Mouse (Mus musculus) stomach, embryonic 16.5 days (tissue): ENCODE results near the gene Gm21988. TPM values are rescaled to one million over a fixed set of nuclear protein-coding genes. Genes with fewer than 3 reads are reported as not detected.
A peak's percentile ranks its signal among the peaks of the same experiment; 100 is the strongest.

Experiments used
- ATAC-seq: fragments of 200-750 bp; cut with Nextera tagmentation; 2 replicates; pipeline ENCODE4 v1.8.0; 2017; ENCODE audit warnings: moderate number of reproducible peaks, moderate TSS enrichment; ENCODE audit not compliant: insufficient read depth, low FRiP score
- H3K27ac ChIP-seq: fragments of 300-500 bp; sonication (generic); 2 replicates; pipeline ENCODE4 v1.5.1; 2014; ENCODE audit warnings: low read length
- H3K27me3 ChIP-seq: fragments of 300-500 bp; sonication (generic); 2 replicates; pipeline ENCODE4 v1.6.1; 2014; ENCODE audit warnings: low read length, control low read depth, mixed read lengths; ENCODE audit not compliant: control insufficient read depth, insufficient read depth
- H3K36me3 ChIP-seq: fragments of 300-500 bp; sonication (generic); 2 replicates; pipeline ENCODE4 v1.6.1; 2014; ENCODE audit warnings: low read length; ENCODE audit not compliant: control insufficient read depth, insufficient read depth
- H3K4me1 ChIP-seq: fragments of 300-500 bp; sonication (generic); 2 replicates; pipeline ENCODE4 v1.6.1; 2014; ENCODE audit warnings: low read length, control low read depth, mixed read lengths; ENCODE audit not compliant: control insufficient read depth, insufficient read depth
- H3K4me2 ChIP-seq: fragments of 300-500 bp; sonication (generic); 2 replicates; pipeline ENCODE4 v1.6.1; 2014; ENCODE audit warnings: low read depth, low read length, mixed read lengths
- H3K4me3 ChIP-seq: fragments of 300-500 bp; sonication (generic); replicated peaks from 2 replicates; pipeline ENCODE4 v1.5.1; 2014; ENCODE audit warnings: mild to moderate bottlenecking, low read length
- H3K9ac ChIP-seq: fragments of 300-500 bp; sonication (generic); 2 replicates; pipeline ENCODE4 v1.6.1; 2014; ENCODE audit warnings: low read length
- H3K9me3 ChIP-seq: fragments of 300-500 bp; sonication (generic); replicated peaks from 2 replicates; pipeline ENCODE4 v1.6.1; 2016; ENCODE audit warnings: low read length, control low read depth; ENCODE audit not compliant: control insufficient read depth
- WGBS: fragments of 180-500 bp; shearing (Covaris S2); extraction: QIAGEN DNeasy Blood & Tissue Kit; methylation state at CpG from one replicate; pipeline ENCODE4 v1.1.7; 2014; 5-methylcytosine and 5-hydroxymethylcytosine counted together
- polyA plus RNA-seq: library from polyadenylated mRNA; unstranded; fragments of >200 nt; fragmentation: Nextera tagmentation; extraction: Ambion mirVana; gene quantifications from 2 replicates; pipeline ENCODE4 v1.2.1, GENCODE M21; 2015

Gm21988 gene
- 9.6 and 10.2 TPM in 2 replicates for polyA plus RNA-seq

DNA sequence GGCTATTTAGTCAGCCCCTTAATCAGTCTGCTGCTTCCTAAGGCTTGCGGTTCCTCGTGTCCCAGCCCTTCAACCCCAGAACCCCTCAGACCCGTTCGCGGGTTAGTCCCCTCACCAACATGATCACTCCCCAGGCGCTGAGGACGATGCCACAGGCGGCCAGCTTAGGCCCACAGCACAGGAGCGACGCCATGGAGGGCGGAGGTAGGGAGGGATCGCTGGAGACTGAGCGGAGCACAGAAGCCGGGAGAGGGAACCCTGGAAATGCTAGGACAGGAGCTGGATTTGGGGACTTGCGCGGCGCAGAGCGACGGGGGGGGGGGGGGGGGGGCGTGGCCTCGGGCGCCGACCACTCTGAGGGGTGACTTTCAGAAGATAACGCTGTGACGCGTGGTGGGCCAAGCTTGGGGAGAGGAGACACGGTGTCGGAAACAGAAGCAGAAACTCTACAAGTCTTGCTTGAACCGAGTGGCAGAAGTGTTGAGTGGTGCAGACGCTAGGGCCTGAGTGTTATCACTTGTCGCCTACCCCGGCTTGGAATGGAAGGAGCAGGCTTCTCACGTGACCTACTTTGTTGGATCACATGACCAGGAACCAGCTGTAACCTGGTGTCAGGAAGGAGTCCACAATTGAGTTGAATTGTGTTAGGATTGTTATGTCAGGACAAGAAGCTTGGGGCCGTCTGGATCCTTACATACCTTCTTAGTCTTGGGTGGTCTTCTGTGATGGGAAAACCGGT lies at the start of gene Gm21988, which contains the start of gene Rnasek:
Gm21988 (minus strand) TSS at position 290 of the 739 bp plus-strand sequence.
Rnasek (minus strand) TSS at position 302 of the 739 bp plus-strand sequence.
- peak; percentile 32 for ATAC-seq
- Histone ChIP-seq H3K9ac (peak within 1 kb of the TSS; percentile 91), H3K36me3 (no peaks in the 10 kb centered on the region), H3K9me3 (no peaks in the 10 kb centered on the region), H3K4me2 (peak within 1 kb of the TSS; percentile 98), H3K4me3 (peak within 1 kb of the TSS; percentile 86), H3K4me1 (peaks cover 17% of the 10 kb centered on the region), H3K27ac (peak within 1 kb of the TSS; percentile 94), H3K27me3 (no peaks in the 10 kb centered on the region)
- WGBS: 1% methylated on average over 32 of the region's 35 CpGs

- Histone ChIP-seq H3K4me2 (no peak overlapping the region), H3K9me3 (no peaks in the 10 kb centered on the region), H3K36me3 (no peaks in the 10 kb centered on the region), H3K4me1 (no peaks in the 10 kb centered on the region), H3K27ac (peak overlapping the region; percentile 31), H3K4me3 (no peak overlapping the region), H3K27me3 (no peaks in the 10 kb centered on the region), H3K9ac (no peak overlapping the region)
- ATAC-seq: no peak
- WGBS: 30% methylated on average over 6 of the region's 6 CpGs
These were observed 49.6 kb upstream of the Gm21988 start for GRCm38 (mm10) chr11:70289236-70289635.

DNA sequence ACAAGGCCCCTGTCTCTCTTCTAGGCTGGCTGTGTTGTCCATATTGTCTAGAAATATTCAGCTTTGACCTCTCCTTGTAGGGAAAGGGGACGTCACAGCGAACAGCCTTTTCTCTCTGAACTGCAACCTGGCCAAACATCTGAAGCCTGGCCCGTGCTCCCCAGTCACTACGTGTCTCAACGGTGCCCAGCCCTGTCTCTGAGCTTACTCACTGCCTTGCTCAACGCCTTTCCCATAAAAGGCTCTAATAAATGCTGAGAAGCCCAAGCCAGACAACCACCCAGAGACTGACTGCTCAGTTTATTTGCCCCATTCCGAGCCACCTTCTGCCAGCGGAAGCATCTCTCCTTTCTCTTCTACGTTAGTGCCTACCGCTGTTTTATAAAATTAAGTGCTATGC lies 48.5 kb upstream of the Gm21988 start:
- peak; percentile 53; the same call in 1 of the 2 replicates for ATAC-seq
- Histone ChIP-seq H3K27ac (peak overlapping the region; percentile 43), H3K4me3 (no peak overlapping the region), H3K4me1 (no peaks in the 10 kb centered on the region), H3K36me3 (no peaks in the 10 kb centered on the region), H3K9ac (no peak overlapping the region), H3K4me2 (no peak overlapping the region), H3K9me3 (no peaks in the 10 kb centered on the region), H3K27me3 (no peaks in the 10 kb centered on the region)
- WGBS: 71% methylated on average over 10 of the region's 10 CpGs

DNA sequence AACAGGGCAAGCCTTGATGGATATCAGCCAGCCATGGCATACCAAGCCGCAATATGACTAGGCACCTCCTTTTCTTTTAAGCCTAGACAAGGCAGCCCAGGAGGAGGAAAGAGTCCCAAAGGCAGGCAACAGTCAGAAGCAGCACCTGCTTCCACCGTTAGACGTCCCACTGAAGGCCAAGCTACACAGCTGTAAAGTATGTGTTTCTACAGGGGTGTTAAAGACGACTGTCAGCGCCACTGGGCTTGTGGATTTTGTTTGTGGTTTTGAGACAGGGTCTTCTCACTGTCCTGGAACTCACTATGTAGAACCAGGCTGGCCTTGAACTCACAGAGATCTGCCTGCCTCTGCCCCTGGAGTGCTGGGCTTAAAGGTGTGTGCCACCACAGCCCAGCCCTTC lies 46.1 kb upstream of the Gm21988 start:
- no peaks in the 10 kb centered on the region for H3K4me1 ChIP-seq
- no peak for ATAC-seq
- WGBS: 73% methylated on average over 5 of the region's 5 CpGs

GRCm38 (mm10) chr11:70284757-70285156 lies 45.1 kb upstream of the Gm21988 start:
- no peak overlapping the region for H3K4me3 ChIP-seq
- H3K4me1 ChIP-seq: no peaks in the 10 kb centered on the region
- WGBS: 51% methylated on average over 3 of the region's 3 CpGs
- H3K9ac ChIP-seq: no peak overlapping the region
- no peak overlapping the region for H3K4me2 ChIP-seq
- no peaks in the 10 kb centered on the region for H3K27me3 ChIP-seq
- 0 out of 2 replicates have a peak overlapping the region, but pooled peaks have one; percentile 31 for H3K27ac ChIP-seq
- H3K9me3 ChIP-seq: no peaks in the 10 kb centered on the region
- ATAC-seq: peak; percentile 73; the same call in 1 of the 2 replicates
- H3K36me3 ChIP-seq: no peaks in the 10 kb centered on the region

More for the DNA sequence above, 46.1 kb upstream of the Gm21988 start:
- Histone ChIP-seq H3K36me3 (no peaks in the 10 kb centered on the region), H3K27me3 (no peaks in the 10 kb centered on the region), H3K9me3 (no peaks in the 10 kb centered on the region), H3K9ac (no peak overlapping the region), H3K4me2 (no peak overlapping the region), H3K27ac (no peak overlapping the region), H3K4me3 (no peak overlapping the region)

- no peak overlapping the region for H3K9ac ChIP-seq
These were observed 44.0 kb upstream of the Gm21988 start for GRCm38 (mm10) chr11:70283666-70284065.

DNA sequence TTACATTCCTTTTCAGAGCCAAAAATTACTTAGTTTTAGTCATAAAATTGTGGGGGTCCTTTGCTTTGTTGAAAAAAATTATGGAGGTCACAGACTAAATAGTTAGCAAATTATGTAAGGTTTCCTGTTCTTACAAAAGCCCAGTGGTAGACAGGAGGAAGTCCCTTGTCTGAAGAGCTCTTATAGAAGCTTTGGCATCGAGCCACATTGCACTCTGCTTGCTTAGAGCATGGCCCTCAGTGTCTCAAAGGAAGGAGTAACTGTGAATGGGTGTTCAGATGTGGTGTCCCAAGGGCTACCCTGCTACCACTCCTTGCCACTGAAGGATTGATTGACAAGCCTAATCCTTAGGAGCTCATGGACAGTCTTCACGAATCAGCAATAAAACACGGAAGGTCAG lies 40.8 kb upstream of the Gm21988 start:
- no peaks in the 10 kb centered on the region for H3K4me1 ChIP-seq
- WGBS: 61% methylated on average over 3 of the region's 3 CpGs
- H3K9me3 ChIP-seq: no peaks in the 10 kb centered on the region
- no peaks in the 10 kb centered on the region for H3K27me3 ChIP-seq
- H3K27ac ChIP-seq: no peak overlapping the region
- H3K9ac ChIP-seq: no peak overlapping the region
- H3K36me3 ChIP-seq: no peaks in the 10 kb centered on the region
- no peak overlapping the region for H3K4me2 ChIP-seq
- H3K4me3 ChIP-seq: no peak overlapping the region
- no peak for ATAC-seq

More at GRCm38 (mm10) chr11:70283666-70284065, 44.0 kb upstream of the Gm21988 start:
- Histone ChIP-seq H3K27ac (no peak overlapping the region), H3K9me3 (no peaks in the 10 kb centered on the region), H3K4me1 (no peaks in the 10 kb centered on the region), H3K4me3 (no peak overlapping the region), H3K4me2 (no peak overlapping the region), H3K36me3 (no peaks in the 10 kb centered on the region), H3K27me3 (no peaks in the 10 kb centered on the region)
- no peak for ATAC-seq
- WGBS: 60% methylated on average over 4 of the region's 4 CpGs

- no peak for ATAC-seq
- Histone ChIP-seq H3K4me1 (no peaks in the 10 kb centered on the region), H3K36me3 (no peaks in the 10 kb centered on the region), H3K4me2 (no peak overlapping the region), H3K4me3 (no peak overlapping the region), H3K27ac (no peak overlapping the region), H3K9me3 (no peaks in the 10 kb centered on the region), H3K27me3 (no peaks in the 10 kb centered on the region), H3K9ac (no peak overlapping the region)
- WGBS: 81% methylated on average over 3 of the region's 3 CpGs
These were observed 39.3 kb upstream of the Gm21988 start for GRCm38 (mm10) chr11:70278961-70279360.

- H3K27me3 ChIP-seq: no peaks in the 10 kb centered on the region
- H3K9me3 ChIP-seq: no peaks in the 10 kb centered on the region
- no peak overlapping the region for H3K4me3 ChIP-seq
- H3K27ac ChIP-seq: no peak overlapping the region
- H3K4me1 ChIP-seq: no peaks in the 10 kb centered on the region
- ATAC-seq: no peak
- no peak overlapping the region for H3K9ac ChIP-seq
- H3K36me3 ChIP-seq: no peaks in the 10 kb centered on the region
- 62% methylated on average over 7 of the region's 7 CpGs for WGBS
- no peak overlapping the region for H3K4me2 ChIP-seq
These were observed 32.0 kb upstream of the Gm21988 start for GRCm38 (mm10) chr11:70271641-70272040.
